Mouse (Mus musculus) ES-E14 (cell line): ENCODE results near the gene Npc2.

Experiments
- CHD2 ChIP-seq: IDR thresholded peaks from 2 replicates; pipeline ENCODE4 v1.6.1; 2014; ENCODE audit warnings: mild to moderate bottlenecking, low read depth, low read length, inconsistent platforms
- HCFC1 ChIP-seq: IDR thresholded peaks from 2 replicates; pipeline ENCODE4 v1.6.1; 2012; ENCODE audit warnings: low read length, inconsistent platforms, borderline replicate concordance; ENCODE audit not compliant: insufficient read depth
- MAFK ChIP-seq: IDR thresholded peaks from 2 replicates; pipeline ENCODE4 v1.6.1; 2014; ENCODE audit warnings: mild to moderate bottlenecking, low read depth, low read length, inconsistent platforms; ENCODE audit not compliant: insufficient read depth
- ZNF384 ChIP-seq: IDR thresholded peaks from 2 replicates; pipeline ENCODE4 v1.6.1; 2012; ENCODE audit warnings: low read depth, low read length, inconsistent platforms

GRCm38 (mm10) chr12:84790853-84791252, 17.9 kb upstream of the Npc2 start:
- TF ChIP-seq MAFK = no peak
- TF ChIP-seq CHD2 = no peak
- TF ChIP-seq HCFC1 = no peak
- no peak for TF ChIP-seq ZNF384
